Mouse (Mus musculus) heart, postnatal 4 days (tissue): ENCODE measurements around the gene Ptges2. TPM values are rescaled to one million over a fixed set of nuclear protein-coding genes. Genes with fewer than 3 reads are reported as not detected.
"Not testable (repeated sequence)": the region's sequence is repeated elsewhere in the genome, so short reads cannot be mapped to it uniquely, and the experiment has no call there.

Experiments
- DNase-seq: peaks from one replicate; pipeline ENCODE4 v3.0.0; 2021
- total RNA-seq, 2 experiments: library from RNA; stranded (reverse); gene quantifications; 2 replicates each; pipeline ENCODE4 v1.2.3; 2021

The Ptges2 gene
- 10 to 100 TPM; 59.7 to 60.2 TPM for total RNA-seq

GRCm38 (mm10) chr2:32395484-32395945 is at the start of gene Ptges2:
Ptges2 (plus strand) TSS chr2:32395896.
- peak; percentile 94 for DNase-seq

GRCm38 (mm10) chr2:32347019-32347418 is 48.7 kb upstream of the Ptges2 start:
- no peak for DNase-seq

- DNase-seq, result no peak
Observed at GRCm38 (mm10) chr2:32348311-32348710, 47.4 kb upstream of the Ptges2 start.

- DNase-seq, result no peak
Observed at GRCm38 (mm10) chr2:32349625-32350255, 46.0 kb upstream of the Ptges2 start.

- DNase-seq, result no peak
Observed at GRCm38 (mm10) chr2:32350471-32351051, 45.1 kb upstream of the Ptges2 start.

GRCm38 (mm10) chr2:32351471-32351961 is 44.2 kb upstream of the Ptges2 start:
- no peak for DNase-seq

GRCm38 (mm10) chr2:32352151-32353006 is 43.3 kb upstream of the Ptges2 start, which contains the start of gene Ciz1:
Ciz1 (plus strand) TSS chr2:32352327.
- peak; percentile 37 for DNase-seq

- DNase-seq, result peak; percentile 97
Observed at GRCm38 (mm10) chr2:32353007-32353542, 42.6 kb upstream of the Ptges2 start, which contains the start of gene Dnm1. Dnm1 (minus strand) TSS chr2:32353338.

- DNase-seq, result no peak
Observed at GRCm38 (mm10) chr2:32353836-32354235, 41.9 kb upstream of the Ptges2 start.

- no peak for DNase-seq
Observed at GRCm38 (mm10) chr2:32354336-32354895, 41.3 kb upstream of the Ptges2 start.

GRCm38 (mm10) chr2:32356216-32356615 is 39.5 kb upstream of the Ptges2 start:
- no peak for DNase-seq

GRCm38 (mm10) chr2:32357710-32358109 is 38.0 kb upstream of the Ptges2 start:
- no peak for DNase-seq

GRCm38 (mm10) chr2:32358381-32358780 is 37.3 kb upstream of the Ptges2 start:
- DNase-seq, result no peak

- peak; percentile 74 for DNase-seq
Observed at GRCm38 (mm10) chr2:32360741-32361140, 35.0 kb upstream of the Ptges2 start.

GRCm38 (mm10) chr2:32361437-32361836 is 34.3 kb upstream of the Ptges2 start:
- peak; percentile 70 for DNase-seq

GRCm38 (mm10) chr2:32362274-32362673 is 33.4 kb upstream of the Ptges2 start:
- not testable (repeated sequence) for DNase-seq

- peak; percentile 96 for DNase-seq
Observed at GRCm38 (mm10) chr2:32362817-32363340, 32.8 kb upstream of the Ptges2 start.

GRCm38 (mm10) chr2:32363376-32364106 is 32.2 kb upstream of the Ptges2 start:
- DNase-seq, result peak; percentile 37

- no peak for DNase-seq
Observed at GRCm38 (mm10) chr2:32364121-32364520, 31.6 kb upstream of the Ptges2 start.

- DNase-seq, result no peak
Observed at GRCm38 (mm10) chr2:32367315-32367714, 28.4 kb upstream of the Ptges2 start.

- no peak for DNase-seq
Observed at GRCm38 (mm10) chr2:32374191-32374590, 21.5 kb upstream of the Ptges2 start.
